Mouse (Mus musculus) erythroblast, embryonic 14.5 days (primary cell): ENCODE data around the gene Naa30.

Experiments used
- GATA1 ChIP-seq: IDR thresholded peaks from 2 replicates; pipeline ENCODE4 v1.6.1; 2012; ENCODE audit warnings: low read length, inconsistent platforms, mixed read lengths
- TAL1 ChIP-seq: IDR thresholded peaks from 3 replicates; pipeline ENCODE4 v1.6.1; 2012; ENCODE audit warnings: low read length, inconsistent platforms, mixed read lengths

GRCm38 (mm10) chr14:49186270-49186669 lies 14.2 kb downstream of the Naa30 start:
- TF ChIP-seq TAL1 (no peak), GATA1 (no peak)
